In genomic region chr12:32693678-32694077, GRCm38 (mm10) we compare ENCODE assay signal across 14 mouse cellular contexts.
"Had no signal": no experiment of that assay in that cellular context is flagged by ENCODE, and none has a peak within 500 bp of the region (broad histone marks: within the 10 kb centered on the region; RNA-seq: fewer than 3 reads in every experiment).

No protein-coding gene starts in this region.

- H3K4me2 ChIP-seq: lung, embryonic 14.5 days; midbrain, embryonic 12.5 days; neural tube, embryonic 13.5 days; stomach, embryonic 15.5 days had no signal

- ATAC-seq: midbrain, embryonic 16.5 days had no signal

- DNase-seq: midbrain, embryonic 14.5 days; right cerebral cortex, postnatal 14 days; thymus, adult 2 months; thymus, postnatal 25 days; thymus, postnatal 4 days had no signal

- H3K27ac ChIP-seq: liver, embryonic 14.5 days; midbrain, embryonic 10.5 days; midbrain, embryonic 12.5 days; neural tube, embryonic 13.5 days; stomach, embryonic 15.5 days; stomach, postnatal 0 days had no signal

- H3K27me3 ChIP-seq: midbrain, embryonic 12.5 days; neural tube, embryonic 13.5 days; stomach, embryonic 15.5 days had no signal

- H3K9ac ChIP-seq: liver, embryonic 14.5 days; lung, embryonic 14.5 days; midbrain, embryonic 12.5 days; neural tube, embryonic 13.5 days; stomach, embryonic 15.5 days had no signal

- H3K36me3 ChIP-seq: midbrain, embryonic 10.5 days; midbrain, embryonic 12.5 days; neural tube, embryonic 13.5 days; stomach, embryonic 15.5 days had no signal

- H3K4me1 ChIP-seq: midbrain, embryonic 12.5 days; stomach, embryonic 15.5 days had no signal

- H3K9me3 ChIP-seq: midbrain, embryonic 10.5 days; midbrain, embryonic 12.5 days; neural tube, embryonic 13.5 days; stomach, embryonic 15.5 days had no signal

- H3K4me3 ChIP-seq: midbrain, embryonic 10.5 days; midbrain, embryonic 12.5 days; myocyte; neural tube, embryonic 13.5 days; stomach, embryonic 15.5 days had no signal
